Mouse (Mus musculus) C2C12 (cell line): ENCODE data around the gene Nckap1l.

ENCODE experiments used
- CTCF ChIP-seq: IDR thresholded peaks from one replicate; pipeline ENCODE4 v1.5.1; 2011; ENCODE audit not compliant: control insufficient read depth, insufficient read depth, insufficient read length
- MAX ChIP-seq: IDR thresholded peaks from one replicate; pipeline ENCODE4 v1.6.1; 2011; ENCODE audit warnings: mild to moderate bottlenecking, control low read depth
- MYOD1 ChIP-seq: IDR thresholded peaks from one replicate; pipeline ENCODE4 v1.6.1; 2011; ENCODE audit warnings: low read depth; ENCODE audit not compliant: control insufficient read depth, insufficient read length
- MYOG ChIP-seq: IDR thresholded peaks from one replicate; pipeline ENCODE4 v1.6.1; 2011; ENCODE audit not compliant: control insufficient read depth, insufficient read length; ENCODE audit errors: extremely low read depth
- USF1 ChIP-seq: IDR thresholded peaks from one replicate; pipeline ENCODE4 v1.6.1; 2011; ENCODE audit warnings: low read depth, mild to moderate bottlenecking, control low read depth, moderate library complexity

- no peak for TF ChIP-seq CTCF
- TF ChIP-seq MYOG = no peak
- TF ChIP-seq USF1 = no peak
- no peak for TF ChIP-seq MAX
- TF ChIP-seq MYOD1 = no peak
These were observed 83.6 kb downstream of the Nckap1l start for GRCm38 (mm10) chr15:103537011-103537821.
